In genomic region chr15:101267053-101268032, GRCm38 (mm10) we compare ENCODE assay signal across 9 mouse cellular contexts. TPM values are rescaled to one million over a fixed set of nuclear protein-coding genes. Genes with fewer than 3 reads are reported as not detected.
DNase-seq lines count a peak whose midpoint lies in the region; ATAC-seq lines count a peak whose summit lies in the region.
"Had no signal": no experiment of that assay in that cellular context is flagged by ENCODE, and none has a peak within 500 bp of the region (broad histone marks: within the 10 kb centered on the region; RNA-seq: fewer than 3 reads in every experiment).

No protein-coding gene starts in this region.

- H3K9me3 ChIP-seq in limb, embryonic 13.5 days = no peaks in the 10 kb centered on the region

- peak; percentile 28 for DNase-seq in embryo, embryonic 9.5 days (ENCODE audit: extremely low spot score)
- no peak for DNase-seq in embryo, embryonic 10.5 days (ENCODE audit: low spot score)
- DNase-seq in brain, adult 2 months (ENCODE audit: low read depth, low spot score) = peak; percentile 35
- DNase-seq in heart, postnatal 36 days = peak; percentile 35 to 44
- DNase-seq in naive thymus-derived CD4-positive, alpha-beta T cell, adult 2 months (ENCODE audit: low read depth) = peak; percentile 71
- DNase-seq in spleen, postnatal 14 days (ENCODE audit: low spot score in 2 of 2) = no peak
- no peak for DNase-seq in gastrocnemius, postnatal 4 days (ENCODE audit: low spot score in 2 of 2)

- H3K36me3 ChIP-seq in limb, embryonic 13.5 days = peaks cover 28% of the 10 kb centered on the region

- peak overlapping the region; percentile 85 for H3K4me2 ChIP-seq in limb, embryonic 13.5 days (replicated peaks)

- WGBS in limb, embryonic 13.5 days = 3% methylated on average over 25 of the region's 25 CpGs

- peak; percentile 16; the same call in 1 of the 2 replicates for ATAC-seq in limb, embryonic 13.5 days (ENCODE audit: low FRiP score, low read depth)

- peak overlapping the region; percentile 48 for H3K4me3 ChIP-seq in limb, embryonic 13.5 days

- peaks cover 16% of the 10 kb centered on the region for H3K27me3 ChIP-seq in limb, embryonic 13.5 days
- H3K27me3 ChIP-seq: Patski had no signal

- peaks cover 31% of the 10 kb centered on the region for H3K4me1 ChIP-seq in limb, embryonic 13.5 days

- H3K27ac ChIP-seq in limb, embryonic 13.5 days = peak overlapping the region; percentile 59; the same call in 1 of the 2 replicates

- intact Hi-C loops in heart, postnatal 36 days (cut with DNase I) = no loop called here

- H3K9ac ChIP-seq in limb, embryonic 13.5 days = peak overlapping the region; percentile 67

RNA-seq across cellular contexts. Expression of gene Nr4a1, which starts 13.3 kb away (rescaled TPM):
- 10 to 100 TPM in 1 of 2 experiments, 1 to 10 TPM in 1; 5.2 to 98.5 TPM for total RNA-seq in heart, postnatal 36 days (2021)
- 10.0 and 10.3 TPM in 2 replicates for polyA plus RNA-seq in limb, embryonic 13.5 days (2015; fragmentation: Nextera tagmentation; extraction: Ambion mirVana)
- 10 to 100 TPM; 25.3 to 26.0 TPM for total RNA-seq in gastrocnemius, postnatal 4 days (2021)

RNA-seq across cellular contexts. Expression of gene Atg101, which starts 16.7 kb away (rescaled TPM):
- total RNA-seq in heart, postnatal 36 days (2021) = 10 to 100 TPM; 23.7 to 23.9 TPM
- polyA plus RNA-seq in limb, embryonic 13.5 days (2015; fragmentation: Nextera tagmentation; extraction: Ambion mirVana) = 64.1 and 70.4 TPM in 2 replicates
- total RNA-seq in gastrocnemius, postnatal 4 days (2021) = 10 to 100 TPM; 24.8 to 25.8 TPM

RNA-seq across cellular contexts. Expression of gene 6030408B16Rik, which starts 25.7 kb away (rescaled TPM):
- 1 to 10 TPM in 1 of 2 experiments, under 1 TPM in 1; 0.94 to 1.4 TPM for total RNA-seq in heart, postnatal 36 days (2021)
- 1.5 and 1.9 TPM in 2 replicates for polyA plus RNA-seq in limb, embryonic 13.5 days (2015; fragmentation: Nextera tagmentation; extraction: Ambion mirVana)
- total RNA-seq in gastrocnemius, postnatal 4 days (2021) = under 1 TPM in 1 of 2 experiments, not detected in 1; 0.59 TPM
- polyA plus RNA-seq: Patski had no signal

RNA-seq across cellular contexts. Expression of gene Grasp, which starts 43.4 kb away (rescaled TPM):
- 10 to 100 TPM; 10.7 to 12.0 TPM for total RNA-seq in heart, postnatal 36 days (2021)
- 5.7 and 6.0 TPM in 2 replicates for polyA plus RNA-seq in limb, embryonic 13.5 days (2015; fragmentation: Nextera tagmentation; extraction: Ambion mirVana)
- 10 to 100 TPM; 14.1 to 14.7 TPM for total RNA-seq in gastrocnemius, postnatal 4 days (2021)

Comparison
In these comparisons a context has a peak if more than half of its experiments do, and no peak if none do; other contexts are left out.
1. DNase-seq: peak in embryo, embryonic 9.5 days (single experiment), brain, adult 2 months (single experiment), heart, postnatal 36 days (2 of 2) and naive thymus-derived CD4-positive, alpha-beta T cell, adult 2 months (single experiment); none in embryo, embryonic 10.5 days (single experiment), spleen, postnatal 14 days (0 of 2) and gastrocnemius, postnatal 4 days (0 of 2).